ENCODE assay signal across 19 mouse cellular contexts in the genomic region with DNA sequence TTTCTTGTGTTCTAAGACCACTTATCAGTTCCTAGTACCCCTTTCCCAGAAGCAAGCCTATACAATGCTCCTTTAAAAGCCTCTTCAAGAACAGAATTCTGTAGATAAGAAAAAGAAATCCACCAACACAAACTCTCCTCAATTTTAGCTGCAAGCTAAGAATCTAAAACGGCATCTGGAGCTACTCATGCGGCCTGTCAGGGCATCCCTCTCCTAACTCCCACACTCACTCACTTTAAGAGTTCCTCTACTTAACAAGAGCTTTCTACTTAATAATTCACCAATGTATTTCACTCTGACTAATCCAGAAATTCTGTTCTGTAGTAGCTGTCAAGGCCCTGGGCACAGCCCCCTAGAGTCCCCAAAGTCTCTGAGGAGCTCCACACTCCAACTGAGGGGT. TPM values are rescaled to one million over a fixed set of nuclear protein-coding genes. Genes with fewer than 3 reads are reported as not detected.
"Had no signal": no experiment of that assay in that cellular context is flagged by ENCODE, and none has a peak within 500 bp of the region (broad histone marks: within the 10 kb centered on the region; RNA-seq: fewer than 3 reads in every experiment).

No protein-coding gene starts in this region.

- H3K4me1 ChIP-seq: liver, embryonic 13.5 days had no signal

- H3K36me3 ChIP-seq: liver, embryonic 13.5 days had no signal

- H3K4me2 ChIP-seq: liver, embryonic 13.5 days; lung, embryonic 14.5 days; midbrain, embryonic 11.5 days had no signal

- H3K9me3 ChIP-seq: liver, embryonic 13.5 days had no signal

- H3K9ac ChIP-seq: liver, embryonic 13.5 days; lung, embryonic 14.5 days had no signal

- H3K27ac ChIP-seq: layer of hippocampus, adult 2 months; left cerebral cortex, adult 2 months; liver, embryonic 13.5 days had no signal

- DNase-seq: kidney, adult 11 months; kidney, adult 8-10 months; layer of hippocampus, adult 9-11 months; liver, embryonic 13.5 days; lung, embryonic 14.5 days; lung, postnatal 10 days; lung, postnatal 36 days; midbrain, embryonic 14.5 days; thymus, adult 18-20 months; thymus, postnatal 36 days had no signal

- ATAC-seq: inflammation-experienced regulatory T-cells, adult 6 months had no signal

- H3K4me3 ChIP-seq: layer of hippocampus, adult 2 months; left cerebral cortex, adult 2 months; liver, embryonic 13.5 days had no signal

RNA-seq across cellular contexts. Expression of a gene that starts 6.8 kb away (rescaled TPM):
- polyA plus RNA-seq: limb, embryonic 11.5 days; lung, embryonic 14.5 days had no signal

RNA-seq across cellular contexts. Expression of a gene that starts 21.1 kb away (rescaled TPM):
- polyA plus RNA-seq: inflammation-experienced regulatory T-cells, adult 6 months; limb, embryonic 11.5 days; liver, embryonic 13.5 days; lung, embryonic 14.5 days; midbrain, embryonic 11.5 days; stomach, embryonic 16.5 days had no signal

RNA-seq across cellular contexts. Expression of a gene that starts 35.7 kb away (rescaled TPM):
- polyA plus RNA-seq: limb, embryonic 11.5 days; lung, embryonic 14.5 days; midbrain, embryonic 11.5 days; midbrain, embryonic 14.5 days; midbrain, postnatal 0 days; neural tube, embryonic 11.5 days; neural tube, embryonic 14.5 days had no signal
